Mouse (Mus musculus) liver, postnatal 0 days (tissue): ENCODE data around the gene Olfr1353. TPM values are rescaled to one million over a fixed set of nuclear protein-coding genes. Genes with fewer than 3 reads are reported as not detected.
"Not testable (repeated sequence)": the region's sequence is repeated elsewhere in the genome, so short reads cannot be mapped to it uniquely, and the experiment has no call there.

Source experiments
- ATAC-seq: fragments of 200-750 bp; cut with Nextera tagmentation; 2 replicates; pipeline ENCODE4 v1.8.0; 2017; ENCODE audit warnings: mild to moderate bottlenecking, moderate library complexity
- DNase-seq: peaks from one replicate; pipeline ENCODE4 v3.0.0-alpha.2; 2016
- H3K27ac ChIP-seq: fragments of 300-500 bp; sonication (generic); 2 replicates; pipeline ENCODE4 v1.5.1; 2014; ENCODE audit warnings: antibody characterized with exemption, moderate library complexity, mild to moderate bottlenecking, low read depth
- H3K27me3 ChIP-seq: fragments of 300-500 bp; sonication (generic); 2 replicates; pipeline ENCODE4 v1.6.1; 2014; ENCODE audit warnings: low read length, control low read depth, mixed read lengths; ENCODE audit not compliant: insufficient read depth
- H3K36me3 ChIP-seq: fragments of 300-500 bp; sonication (generic); replicated peaks from 2 replicates; pipeline ENCODE4 v1.6.1; 2014; ENCODE audit warnings: mild to moderate bottlenecking, control low read depth, low read length, moderate library complexity, mixed read lengths; ENCODE audit not compliant: insufficient read depth
- H3K4me1 ChIP-seq: fragments of 300-500 bp; sonication (generic); 2 replicates; pipeline ENCODE4 v1.6.1; 2014; ENCODE audit warnings: antibody characterized with exemption, mild to moderate bottlenecking, control low read depth; ENCODE audit not compliant: insufficient read depth
- H3K4me2 ChIP-seq: fragments of 300-500 bp; sonication (generic); 2 replicates; pipeline ENCODE4 v1.6.1; 2014; ENCODE audit warnings: low read depth, mild to moderate bottlenecking, low read length, moderate library complexity, mixed read lengths
- H3K4me3 ChIP-seq: fragments of 300-500 bp; sonication (generic); 2 replicates; pipeline ENCODE4 v1.5.1; 2014; ENCODE audit warnings: low read depth, low read length
- H3K9ac ChIP-seq: fragments of 300-500 bp; sonication (generic); replicated peaks from 2 replicates; pipeline ENCODE4 v1.6.1; 2014; ENCODE audit warnings: mild to moderate bottlenecking, moderate library complexity
- H3K9me3 ChIP-seq: fragments of 300-500 bp; sonication (generic); 2 replicates; pipeline ENCODE4 v1.6.1; 2016; ENCODE audit warnings: mild to moderate bottlenecking, control low read depth, low read length, mixed read lengths
- CTCF ChIP-seq: sonication (generic); IDR thresholded peaks from 2 replicates; pipeline ENCODE4 v1.5.1; 2016; ENCODE audit warnings: antibody characterized with exemption, low read depth
- EP300 ChIP-seq: IDR thresholded peaks from 2 replicates; pipeline ENCODE4 v1.6.1; 2016; ENCODE audit warnings: antibody characterized with exemption, low read depth, mild to moderate bottlenecking
- WGBS: fragments of 180-500 bp; shearing (Covaris S2); extraction: QIAGEN DNeasy Blood & Tissue Kit; methylation state at CpG from one replicate; pipeline ENCODE4 v1.1.7; 2014; ENCODE audit not compliant: insufficient replicate concordance; 5-methylcytosine and 5-hydroxymethylcytosine counted together
- polyA plus RNA-seq: library from polyadenylated mRNA; unstranded; fragments of >200 nt; fragmentation: Nextera tagmentation; extraction: Ambion mirVana; gene quantifications from 2 replicates; pipeline ENCODE4 v1.2.1, GENCODE M21; 2015

The Olfr1353 gene
- polyA plus RNA-seq: not detected in 2 replicates

DNA sequence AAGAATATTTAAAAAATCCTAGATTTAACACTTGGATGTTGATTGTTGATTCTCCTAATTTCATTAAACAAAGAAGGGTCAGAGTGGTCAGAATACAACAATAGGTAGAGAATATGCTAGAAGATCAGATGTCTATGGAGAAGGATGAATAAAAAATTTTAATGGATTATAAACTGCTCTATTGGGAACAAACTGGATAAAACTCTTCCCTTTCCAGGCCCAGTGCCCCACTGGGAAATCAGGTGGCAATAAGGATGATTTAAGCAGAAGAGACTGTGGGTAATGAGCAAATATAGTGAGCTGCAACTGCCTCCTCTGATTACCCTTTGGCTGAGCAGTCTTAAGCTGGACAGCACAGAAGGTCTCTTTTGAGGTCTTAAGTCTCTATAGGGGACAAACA is at the start of gene Olfr1353:
TSS of gene Olfr1353 (plus strand) at position 301 of the 400 bp plus-strand sequence.
- not testable (repeated sequence) for H3K27ac ChIP-seq, H3K9ac ChIP-seq, H3K4me2 ChIP-seq, H3K27me3 ChIP-seq, H3K4me3 ChIP-seq, DNase-seq, H3K9me3 ChIP-seq, H3K36me3 ChIP-seq, ATAC-seq, H3K4me1 ChIP-seq

DNA sequence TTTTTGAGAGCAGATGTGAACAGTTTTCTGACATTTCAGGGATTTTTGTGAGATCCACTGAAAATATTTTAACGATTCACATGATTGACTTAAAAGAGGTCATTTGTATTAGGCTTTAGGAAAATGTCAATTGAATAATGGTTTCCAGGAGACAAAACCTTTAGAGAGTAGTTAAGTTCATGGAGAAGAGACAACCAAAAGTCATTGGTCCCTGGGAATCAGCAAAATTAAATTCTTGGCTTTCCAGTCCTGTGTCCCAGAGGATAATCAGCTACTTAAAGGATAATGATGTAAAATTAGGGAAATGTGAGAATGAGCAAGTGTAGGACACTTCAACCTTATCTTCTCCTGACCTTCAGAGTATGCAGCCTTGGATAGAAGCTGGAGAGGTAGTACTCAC is 12.8 kb upstream of the Olfr1353 start, which contains the start of gene Olfr8:
TSS of gene Olfr8 (plus strand) at position 301 of the 400 bp plus-strand sequence.
- not testable (repeated sequence) for H3K9ac ChIP-seq, H3K9me3 ChIP-seq, DNase-seq, H3K4me1 ChIP-seq, H3K27ac ChIP-seq, H3K27me3 ChIP-seq, ATAC-seq, H3K4me3 ChIP-seq, H3K36me3 ChIP-seq, H3K4me2 ChIP-seq
- 71% methylated on average over 1 of the region's 1 CpGs for WGBS

DNA sequence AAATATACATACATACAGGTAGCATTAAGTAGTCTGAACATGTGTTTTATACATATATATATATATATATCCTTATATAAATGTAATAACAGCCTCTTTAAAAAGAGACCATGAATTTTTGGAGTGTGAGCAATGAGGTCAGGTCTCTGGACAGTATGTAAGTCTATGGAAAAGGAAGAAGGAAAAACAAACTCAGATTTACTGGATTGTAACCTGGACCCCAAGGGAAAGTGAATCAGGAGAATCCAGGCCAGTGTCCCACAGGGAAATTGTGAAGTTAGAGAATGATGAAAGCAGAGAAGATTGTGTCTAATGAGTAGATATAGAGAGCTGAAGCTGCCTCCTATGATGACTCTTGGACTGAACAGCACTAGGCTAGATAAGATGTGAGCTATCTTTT is 17.6 kb downstream of the Olfr1353 start, which contains the start of gene Olfr1352:
TSS of gene Olfr1352 (plus strand) at position 301 of the 400 bp plus-strand sequence.
- TF ChIP-seq CTCF: no peak
- no peak for TF ChIP-seq EP300
- Histone ChIP-seq H3K27me3 (no peaks in the 10 kb centered on the region), H3K4me1 (no peaks in the 10 kb centered on the region), H3K4me3 (no peak within 1 kb of the TSS), H3K9ac (no peak within 1 kb of the TSS), H3K36me3 (no peaks in the 10 kb centered on the region), H3K27ac (no peak within 1 kb of the TSS), H3K9me3 (no peaks in the 10 kb centered on the region), H3K4me2 (no peak within 1 kb of the TSS)
- no peak for ATAC-seq
- no peak for DNase-seq

DNA sequence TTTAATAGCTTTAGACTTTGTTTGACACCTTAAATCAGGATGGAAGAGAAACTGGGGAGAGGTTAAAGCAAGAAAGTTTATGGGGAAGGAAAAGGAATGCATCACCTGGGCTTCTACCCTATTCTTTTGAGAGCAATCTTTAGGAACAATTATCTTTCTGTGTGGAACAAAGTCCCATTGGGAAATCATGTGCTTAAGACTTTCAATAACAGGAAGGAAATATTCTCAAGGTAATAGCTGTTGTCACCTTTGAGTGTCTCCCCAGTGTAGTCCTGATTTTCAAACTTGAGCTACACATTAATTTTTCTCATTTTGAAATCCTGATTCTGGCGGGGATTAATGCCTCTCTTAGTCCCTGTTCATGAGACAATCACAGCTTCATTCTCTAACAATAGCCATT is 49.1 kb downstream of the Olfr1353 start, which contains the start of gene Olfr1351:
TSS of gene Olfr1351 (plus strand) at position 301 of the 400 bp plus-strand sequence.
- ATAC-seq (no peak), DNase-seq (no peak)
- Histone ChIP-seq H3K4me1 (no peaks in the 10 kb centered on the region), H3K4me2 (no peak within 1 kb of the TSS), H3K27me3 (no peaks in the 10 kb centered on the region), H3K9ac (no peak within 1 kb of the TSS), H3K4me3 (no peak within 1 kb of the TSS), H3K36me3 (no peaks in the 10 kb centered on the region), H3K27ac (no peak within 1 kb of the TSS), H3K9me3 (no peaks in the 10 kb centered on the region)
- 60% methylated on average over 1 of the region's 1 CpGs for WGBS
- TF ChIP-seq CTCF (no peak), EP300 (no peak)

Other genes starting within 250 kb of the Olfr1353 start
- gene Casp14, start 245.0 kb upstream of the Olfr1353 start, polyA plus RNA-seq: not detected in 2 replicates
- not detected in 2 replicates for gene Ccdc105, start 210.2 kb upstream of the Olfr1353 start, polyA plus RNA-seq
- gene Slc1a6, start 182.8 kb upstream of the Olfr1353 start, polyA plus RNA-seq: 0.08 and 0.13 TPM in 2 replicates
- not detected in 2 replicates for gene Olfr1356, start 111.1 kb upstream of the Olfr1353 start, polyA plus RNA-seq
- not detected in 2 replicates for gene Olfr1355, start 87.8 kb upstream of the Olfr1353 start, polyA plus RNA-seq
- gene Olfr1354, start 50.1 kb upstream of the Olfr1353 start, polyA plus RNA-seq: not detected in 2 replicates
- gene Olfr8, start 12.7 kb upstream of the Olfr1353 start, polyA plus RNA-seq: not detected in 2 replicates
- gene Olfr1352, start 17.7 kb downstream of the Olfr1353 start, polyA plus RNA-seq: not detected in 2 replicates
- gene Olfr1351, start 49.2 kb downstream of the Olfr1353 start, polyA plus RNA-seq: not detected in 2 replicates
- gene Olfr57, start 65.4 kb downstream of the Olfr1353 start, polyA plus RNA-seq: not detected in 2 replicates
- 2.3 and 3.1 TPM in 2 replicates for gene 2610008E11Rik, start 134.3 kb downstream of the Olfr1353 start, polyA plus RNA-seq
- not detected in 2 replicates for gene Vmn2r80, start 185.5 kb downstream of the Olfr1353 start, polyA plus RNA-seq